Mouse (Mus musculus) C2C12 (cell line): ENCODE measurements around the gene Btg3.

ENCODE experiments used
- CTCF ChIP-seq: IDR thresholded peaks from one replicate; pipeline ENCODE4 v1.5.1; 2011; ENCODE audit not compliant: control insufficient read depth, insufficient read depth, insufficient read length
- MAX ChIP-seq: IDR thresholded peaks from one replicate; pipeline ENCODE4 v1.6.1; 2011; ENCODE audit warnings: mild to moderate bottlenecking, control low read depth

DNA sequence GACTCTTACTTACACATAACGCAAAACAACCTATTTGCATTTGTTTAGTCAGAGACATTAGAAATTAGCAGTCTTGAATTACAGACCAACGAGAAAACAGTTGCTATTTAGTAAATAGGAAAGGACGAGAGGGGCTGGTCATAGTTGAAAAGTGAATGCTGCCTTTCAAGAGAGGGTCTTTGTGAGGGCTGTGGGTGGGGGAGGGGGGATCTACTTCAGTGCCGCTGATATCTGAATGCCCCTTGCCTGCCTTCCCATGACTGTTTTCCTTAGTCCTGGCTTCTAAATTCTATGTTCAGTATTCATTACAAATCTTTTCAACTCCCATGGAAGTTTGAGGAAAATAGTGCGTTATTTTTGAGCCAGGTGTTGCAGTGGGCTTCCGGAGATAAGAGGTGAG is 63.0 kb downstream of the Btg3 start:
- TF ChIP-seq CTCF (no peak), MAX (no peak)
